Mouse (Mus musculus) brain, embryonic 14.5 days (tissue): ENCODE measurements around the gene Psmd2. TPM values are rescaled to one million over a fixed set of nuclear protein-coding genes. Genes with fewer than 3 reads are reported as not detected.
A peak's percentile ranks its signal among the peaks of the same experiment; 100 is the strongest.
"Not testable (repeated sequence)": the region's sequence is repeated elsewhere in the genome, so short reads cannot be mapped to it uniquely, and the experiment has no call there.

ENCODE experiments used
- DNase-seq: peaks from one replicate; pipeline ENCODE4 v3.0.0-alpha.2; 2011; ENCODE audit warnings: low read depth
- CTCF ChIP-seq: fragments of 200-500 bp; IDR thresholded peaks from 2 replicates; pipeline ENCODE4 v1.5.1; 2012; ENCODE audit warnings: inconsistent platforms, mild to moderate bottlenecking, moderate library complexity, borderline replicate concordance; ENCODE audit not compliant: insufficient read depth, insufficient read length; ENCODE audit errors: extremely low read depth
- POLR2A ChIP-seq: fragments of 200-500 bp; IDR thresholded peaks from 2 replicates; pipeline ENCODE4 v1.6.1; 2012; ENCODE audit warnings: mild to moderate bottlenecking, inconsistent platforms, borderline replicate concordance; ENCODE audit not compliant: poor library complexity, insufficient read depth, insufficient read length, severe bottlenecking; ENCODE audit errors: extremely low read depth
- polyA plus RNA-seq: library from polyadenylated mRNA; depleted of rRNA; stranded (reverse); fragments of >200 nt; gene quantifications from 2 replicates; pipeline ENCODE4 v1.2.3, GENCODE M21; 2012

Gene Psmd2
- polyA plus RNA-seq, 1 experiment = 226 TPM

DNA sequence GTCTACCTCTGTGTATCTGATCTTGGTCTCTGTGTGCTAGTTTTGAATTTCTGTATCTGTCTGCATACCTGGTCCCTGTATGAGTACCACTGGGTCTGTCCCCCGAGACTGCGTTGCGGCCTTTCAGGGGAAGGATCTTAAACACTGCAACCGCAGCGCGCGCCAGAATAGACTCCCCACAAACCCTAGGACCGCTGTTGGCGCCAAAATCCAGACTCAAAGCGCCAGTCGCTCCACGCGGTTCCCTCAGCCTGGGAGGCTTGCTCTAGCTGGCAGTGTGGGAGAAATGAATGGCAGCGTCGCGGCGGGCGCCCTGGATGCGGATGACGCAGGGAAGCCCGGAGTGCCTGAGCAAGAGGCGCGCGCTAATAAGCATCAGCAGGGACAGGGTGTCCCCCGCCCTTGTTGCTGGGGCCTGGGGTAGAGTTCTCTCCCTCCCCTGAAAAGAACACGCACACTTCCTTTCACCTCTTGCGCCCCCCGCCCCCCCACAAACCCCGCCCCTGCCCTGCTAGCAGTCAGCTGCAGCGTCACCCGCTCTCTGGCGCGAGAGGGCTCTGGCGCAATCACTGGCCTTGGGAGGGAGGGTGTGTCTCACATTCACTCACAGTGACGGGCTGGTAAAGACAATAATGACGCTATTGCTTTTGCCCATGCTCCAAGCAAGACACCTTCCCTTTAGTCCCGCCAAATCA lies 29.3 kb upstream of the Psmd2 start:
- no peak for TF ChIP-seq CTCF
- TF ChIP-seq POLR2A = no peak
- DNase-seq = peak; percentile 87

DNA sequence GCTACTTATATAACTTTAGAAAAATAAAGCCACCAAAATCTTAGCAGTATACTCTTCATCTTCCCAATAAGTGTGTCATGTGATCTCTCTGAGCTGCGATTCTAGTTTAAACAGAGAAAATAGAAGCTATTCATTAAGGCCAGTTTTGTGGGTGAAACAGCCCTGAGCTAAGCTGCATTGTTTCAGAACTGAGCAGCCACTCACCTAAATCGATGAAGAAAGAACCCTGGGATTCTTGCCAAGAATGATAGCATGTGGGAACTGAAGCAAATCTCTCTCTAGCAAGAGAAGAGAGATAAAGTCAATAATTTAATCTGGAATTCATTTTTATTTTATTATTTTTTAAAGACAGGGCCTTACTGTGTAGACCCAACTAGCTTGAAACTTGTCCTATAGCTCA lies 28.2 kb upstream of the Psmd2 start:
- no peak for TF ChIP-seq POLR2A
- TF ChIP-seq CTCF = no peak
- DNase-seq = no peak

DNA sequence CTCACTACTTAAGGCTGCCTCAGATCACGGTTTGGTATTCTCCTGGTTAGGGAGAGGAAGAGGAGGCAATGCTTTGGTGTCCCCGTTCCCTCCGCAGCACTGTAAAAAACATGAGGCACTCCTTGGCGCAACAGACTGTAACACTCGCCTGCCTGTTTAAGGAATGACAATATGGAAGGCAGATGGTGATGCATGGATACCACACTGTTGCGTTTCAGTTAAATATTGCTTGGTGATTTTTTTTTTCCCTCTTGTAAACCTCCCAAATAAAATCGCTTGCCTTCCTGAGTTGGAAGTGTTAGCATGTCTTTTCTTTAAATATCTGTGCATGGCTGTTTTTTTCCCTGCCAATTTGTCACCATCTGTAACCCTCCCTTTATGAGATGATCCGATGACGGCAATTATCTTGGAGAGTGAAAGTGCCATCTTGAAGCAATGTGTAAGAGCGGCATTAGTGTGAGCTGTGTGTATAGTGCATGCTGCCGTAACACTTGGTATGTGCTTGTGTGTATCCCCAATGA lies 22.5 kb upstream of the Psmd2 start:
- peak; percentile 79 for DNase-seq
- no peak for TF ChIP-seq POLR2A
- no peak for TF ChIP-seq CTCF

DNA sequence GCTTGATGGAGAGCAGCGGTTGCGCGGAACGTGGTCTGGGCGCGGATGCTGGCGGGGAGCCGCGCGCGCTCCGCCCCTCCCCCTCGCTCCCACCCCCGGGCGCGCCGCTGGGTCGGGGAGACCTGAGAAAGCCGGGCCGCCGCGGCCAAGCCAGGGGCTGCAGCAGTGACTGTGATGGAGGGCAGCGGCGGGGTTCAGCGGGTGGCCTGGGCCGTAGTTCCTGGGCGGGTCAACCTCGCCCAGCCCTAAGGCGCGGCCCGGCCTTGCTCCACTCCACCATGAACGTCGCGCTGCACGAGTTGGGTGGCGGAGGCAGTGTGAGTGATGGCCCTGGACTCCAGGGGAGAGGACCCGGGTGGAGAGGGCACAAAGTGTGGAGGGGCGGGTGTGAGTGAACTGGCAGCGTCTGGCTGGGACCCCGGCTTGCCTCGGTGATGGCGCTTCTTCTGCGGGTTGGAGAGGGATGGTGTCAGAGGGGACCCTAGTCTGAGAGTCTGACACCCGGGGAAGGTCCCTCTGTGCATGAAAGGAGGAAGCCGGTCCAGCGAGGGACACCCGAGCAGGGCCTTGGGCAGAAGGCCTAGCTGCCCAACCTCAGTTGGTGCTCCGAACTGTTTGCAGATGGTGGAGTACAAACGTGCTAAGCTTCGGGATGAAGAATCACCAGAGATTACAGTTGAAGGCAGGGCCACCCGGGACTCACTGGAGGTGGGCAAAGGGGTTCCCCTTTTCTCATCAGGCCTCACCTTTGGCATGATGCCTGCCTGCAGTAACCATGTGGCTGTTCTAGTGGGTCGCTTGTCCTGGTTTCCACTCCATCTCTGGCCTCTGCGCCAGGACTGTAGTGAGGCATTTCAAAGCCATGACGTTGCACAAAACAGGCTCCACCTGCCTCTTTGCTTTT lies 21.5 kb upstream of the Psmd2 start, which contains the start of gene Ece2:
TSS of gene Ece2 (plus strand) at position 98 of the 904 bp plus-strand sequence.
- TF ChIP-seq CTCF (no peak), POLR2A (0 out of 2 replicates have a peak, but pooled peaks have one; percentile 21)
- peak; percentile 57 for DNase-seq

DNA sequence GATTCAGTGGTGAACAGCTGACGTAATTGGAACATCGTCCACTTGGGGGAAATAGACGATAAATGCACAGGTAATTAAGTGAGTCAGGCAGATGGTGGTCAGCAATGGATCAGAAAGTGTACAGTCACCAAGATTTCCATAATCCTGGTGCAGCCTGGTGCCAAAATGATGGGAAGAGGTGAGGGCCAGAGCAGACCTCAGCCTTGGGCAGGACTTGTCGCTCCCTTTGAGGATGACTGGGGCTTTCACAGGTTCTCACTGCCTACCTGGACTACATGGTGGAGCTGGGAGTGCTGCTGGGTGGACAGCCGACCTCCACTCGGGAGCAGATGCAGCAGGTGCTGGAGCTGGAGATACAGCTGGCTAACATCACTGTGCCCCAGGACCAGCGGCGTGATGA lies 14.0 kb upstream of the Psmd2 start:
- TF ChIP-seq POLR2A (no peak), CTCF (no peak)

DNA sequence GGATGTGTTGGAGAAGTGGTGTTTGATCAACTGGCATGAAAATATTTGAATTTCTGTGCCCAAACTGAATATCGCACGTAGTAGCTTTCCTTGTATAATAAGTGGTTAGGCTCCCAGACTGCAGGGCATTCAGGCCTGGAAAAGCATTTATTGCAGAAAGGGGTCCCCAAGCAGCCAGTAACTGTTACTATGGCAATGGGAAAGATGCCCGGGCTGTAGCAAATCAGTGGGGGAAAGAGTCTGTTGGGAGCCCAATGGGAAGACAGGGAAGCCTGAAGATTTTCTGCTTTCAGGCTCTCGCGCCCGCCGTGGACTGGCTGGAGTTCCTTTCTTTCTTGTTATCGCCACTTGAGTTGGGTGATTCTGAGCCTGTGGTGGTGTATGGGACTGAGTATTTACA lies 13.1 kb upstream of the Psmd2 start:
- TF ChIP-seq CTCF (no peak), POLR2A (no peak)
- peak; percentile 90 for DNase-seq

More for the DNA sequence above, 14.0 kb upstream of the Psmd2 start:
- DNase-seq = no peak

DNA sequence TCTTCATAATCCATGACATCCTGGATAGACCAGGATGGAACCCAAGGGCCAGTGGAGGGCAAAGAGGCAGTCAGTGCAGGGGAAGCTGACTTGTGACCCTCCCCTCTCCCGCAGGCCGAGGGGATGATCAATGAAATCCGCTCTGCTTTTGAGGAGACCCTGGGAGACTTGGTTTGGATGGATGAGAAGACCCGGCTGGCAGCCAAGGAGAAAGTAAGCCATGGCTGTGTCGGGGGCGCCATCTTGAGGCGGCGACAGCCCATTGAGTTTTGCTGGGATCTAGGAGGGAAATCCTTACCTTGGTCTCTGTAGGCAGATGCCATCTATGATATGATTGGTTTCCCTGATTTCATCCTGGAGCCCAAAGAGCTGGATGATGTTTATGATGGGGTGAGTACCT lies 9.3 kb upstream of the Psmd2 start:
- DNase-seq = peak; percentile 85
- no peak for TF ChIP-seq POLR2A
- peak; percentile 82 for TF ChIP-seq CTCF

DNA sequence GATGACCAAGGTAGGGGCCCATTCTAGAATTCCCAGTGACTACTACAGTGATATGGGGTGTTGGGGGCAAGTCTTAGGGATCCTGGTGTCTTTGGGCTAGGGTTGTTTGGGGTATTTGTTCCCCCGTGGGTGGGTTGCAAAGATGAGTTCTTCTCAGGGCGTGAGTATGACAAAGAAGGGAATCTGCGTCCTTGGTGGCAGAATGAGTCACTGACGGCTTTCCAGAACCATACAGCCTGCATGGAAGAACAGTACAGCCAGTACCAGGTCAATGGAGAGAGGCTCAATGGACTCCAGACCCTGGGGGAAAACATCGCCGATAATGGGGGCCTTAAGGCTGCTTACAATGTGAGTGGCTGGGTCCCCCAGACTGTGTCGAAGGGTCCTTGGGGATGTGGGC lies 7.5 kb upstream of the Psmd2 start:
- TF ChIP-seq POLR2A (no peak), CTCF (no peak)
- no peak for DNase-seq

DNA sequence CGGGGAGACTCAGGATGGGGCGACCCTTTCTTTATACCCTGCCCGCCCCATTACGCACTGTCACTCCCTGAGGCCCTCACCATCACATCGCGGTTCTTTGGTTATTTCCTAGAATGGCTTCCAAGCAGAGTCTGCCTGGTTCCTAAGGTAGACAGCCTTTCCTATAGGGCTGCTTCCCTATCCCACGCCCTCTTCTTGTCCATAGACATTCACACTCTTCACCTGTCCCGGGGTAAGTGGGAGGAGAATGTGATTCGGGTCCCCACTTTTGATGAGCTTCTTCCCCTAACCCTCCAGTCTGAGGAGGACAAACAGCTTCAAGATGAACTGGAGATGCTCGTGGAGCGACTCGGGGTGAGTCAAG lies 477 bp downstream of the Psmd2 start:
- TF ChIP-seq CTCF = no peak
- no peak for TF ChIP-seq POLR2A
- no peak for DNase-seq

DNA sequence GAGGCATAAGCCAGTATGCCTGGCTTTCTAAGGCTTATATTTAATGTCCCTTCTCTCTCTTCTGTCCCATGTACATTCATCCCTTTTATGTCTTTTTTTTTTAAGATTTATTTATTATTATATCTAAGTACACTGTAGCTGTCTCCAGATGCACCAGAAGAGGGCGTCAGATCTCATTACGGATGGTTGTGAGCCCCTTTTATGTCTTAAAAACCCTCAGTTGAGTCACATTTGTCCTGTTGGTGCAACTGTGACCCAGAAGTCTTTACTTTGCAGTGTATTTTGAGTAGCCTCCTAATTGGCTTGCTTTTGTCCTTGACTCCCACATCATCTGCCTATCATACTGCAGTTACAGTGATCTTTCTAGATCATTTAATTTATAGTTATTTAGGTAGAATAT lies 1.9 kb downstream of the Psmd2 start:
- TF ChIP-seq CTCF (no peak), POLR2A (no peak)
- DNase-seq = no peak

DNA sequence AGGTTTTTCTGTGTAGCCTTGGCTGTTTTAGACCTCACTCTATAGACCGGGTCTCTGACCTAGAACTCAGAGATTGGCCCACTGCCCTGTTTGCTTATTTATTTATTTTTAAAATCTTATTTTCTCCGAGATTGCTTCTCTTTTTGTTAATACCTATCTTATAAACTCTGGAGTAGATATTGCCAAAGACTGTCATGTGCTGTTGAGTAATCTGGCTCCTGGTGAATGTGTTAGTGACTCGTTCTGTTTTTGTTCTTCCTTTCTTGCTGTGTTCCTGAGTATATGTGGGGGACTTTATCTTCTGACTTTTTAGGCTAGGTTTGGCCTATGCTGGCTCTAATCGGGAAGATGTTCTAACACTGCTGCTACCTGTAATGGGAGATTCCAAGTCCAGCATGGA lies 6.2 kb downstream of the Psmd2 start:
- DNase-seq = no peak
- TF ChIP-seq CTCF = no peak
- no peak for TF ChIP-seq POLR2A

DNA sequence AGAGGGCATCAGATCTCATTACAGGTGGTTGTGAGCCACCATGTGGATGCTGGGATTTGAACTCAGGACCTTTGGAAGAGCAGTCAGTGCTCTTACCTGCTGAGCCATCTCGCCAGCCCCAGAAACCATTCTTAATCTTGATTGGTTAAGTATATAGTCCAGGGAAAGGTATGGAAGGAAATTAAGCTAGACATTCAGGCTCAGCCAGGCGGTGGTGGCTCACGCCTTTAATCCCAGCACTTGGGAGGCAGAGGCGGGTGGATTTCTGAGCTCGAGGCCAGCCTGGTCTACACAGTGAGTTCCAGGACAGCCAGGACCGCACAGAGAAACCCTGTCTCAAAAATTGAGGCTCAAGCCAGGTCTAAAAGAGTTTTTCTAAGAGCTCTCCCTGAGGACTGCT lies 16.6 kb downstream of the Psmd2 start, which contains the start of gene Eif4g1:
TSS of gene Eif4g1 (plus strand) at position 301 of the 400 bp plus-strand sequence.
- not testable (repeated sequence) for DNase-seq

DNA sequence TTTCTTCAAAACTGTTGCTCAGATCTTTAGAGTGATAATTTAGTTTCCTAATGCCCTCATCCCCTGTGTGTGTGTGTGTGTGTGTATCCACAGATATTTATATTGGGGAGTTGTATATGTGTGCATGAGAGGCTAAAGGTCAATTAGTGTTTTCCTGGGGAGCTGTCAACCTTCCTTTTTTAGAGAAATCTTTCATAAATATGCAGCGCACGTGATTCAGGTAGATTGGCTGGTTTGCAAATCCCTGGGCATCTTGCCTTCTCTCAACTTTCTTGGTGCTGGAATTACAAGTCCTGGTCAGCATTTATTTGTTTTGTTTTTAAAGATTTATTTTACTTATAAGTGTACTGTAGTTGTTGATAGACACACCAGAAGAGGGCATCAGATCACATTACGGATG lies 18.8 kb downstream of the Psmd2 start:
- no peak for TF ChIP-seq POLR2A
- no peak for TF ChIP-seq CTCF
- no peak for DNase-seq
